Mouse (Mus musculus) ovary, postnatal 10 days (tissue): ENCODE measurements at regions not wholly inside any gene's neighbourhood (a gene's known extent, or its start where the extent isn't known, plus 50 kb on each side); places are given as distances from the start of the nearest gene placed in this dataset.
"Not testable (repeated sequence)": the region's sequence is repeated elsewhere in the genome, so short reads cannot be mapped to it uniquely, and the experiment has no call there.

Source experiments
- DNase-seq: peaks from one replicate; pipeline ENCODE4 v3.0.0; 2022; ENCODE audit warnings: low spot score

DNA sequence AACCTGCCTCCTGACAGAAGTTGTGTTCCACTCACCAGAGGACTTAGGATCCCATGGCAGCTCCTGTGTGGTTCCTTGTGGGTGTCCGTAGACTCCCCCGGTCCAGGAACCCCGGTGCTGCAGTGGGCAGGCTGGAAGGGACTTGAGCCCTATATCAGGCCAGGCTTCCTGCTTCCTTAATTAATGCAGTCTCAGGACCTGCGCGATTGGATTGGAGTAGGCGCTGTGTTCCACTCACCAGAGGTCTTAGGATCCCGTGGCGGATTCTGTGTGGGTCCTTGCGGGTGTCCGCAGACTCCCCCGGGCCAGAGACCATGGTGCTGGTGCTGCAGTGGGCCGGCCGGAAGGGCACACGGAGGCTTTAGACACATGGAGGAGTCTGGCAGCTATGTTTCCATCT is 288.7 kb downstream of the Fut8 start:
- DNase-seq = not testable (repeated sequence)

DNA sequence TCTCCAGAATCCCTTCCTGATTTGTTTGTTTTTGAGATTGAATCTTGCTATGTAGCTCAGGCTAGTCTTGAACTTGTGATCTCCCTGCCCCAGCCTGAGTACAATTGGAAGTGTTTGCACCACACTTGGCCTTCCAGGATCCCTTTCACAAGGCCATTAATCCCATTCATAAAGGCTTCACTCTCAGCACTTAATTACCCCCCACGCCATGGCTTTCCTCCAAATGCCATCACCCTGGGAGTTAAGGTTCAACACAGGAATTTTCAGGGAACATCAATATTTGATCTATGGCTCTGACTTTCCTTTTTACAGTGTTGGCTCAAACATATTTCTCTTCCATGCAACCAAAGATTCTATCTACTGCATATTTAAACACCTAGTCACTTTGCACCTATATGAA is 289.6 kb downstream of the Fut8 start:
- DNase-seq = no peak

DNA sequence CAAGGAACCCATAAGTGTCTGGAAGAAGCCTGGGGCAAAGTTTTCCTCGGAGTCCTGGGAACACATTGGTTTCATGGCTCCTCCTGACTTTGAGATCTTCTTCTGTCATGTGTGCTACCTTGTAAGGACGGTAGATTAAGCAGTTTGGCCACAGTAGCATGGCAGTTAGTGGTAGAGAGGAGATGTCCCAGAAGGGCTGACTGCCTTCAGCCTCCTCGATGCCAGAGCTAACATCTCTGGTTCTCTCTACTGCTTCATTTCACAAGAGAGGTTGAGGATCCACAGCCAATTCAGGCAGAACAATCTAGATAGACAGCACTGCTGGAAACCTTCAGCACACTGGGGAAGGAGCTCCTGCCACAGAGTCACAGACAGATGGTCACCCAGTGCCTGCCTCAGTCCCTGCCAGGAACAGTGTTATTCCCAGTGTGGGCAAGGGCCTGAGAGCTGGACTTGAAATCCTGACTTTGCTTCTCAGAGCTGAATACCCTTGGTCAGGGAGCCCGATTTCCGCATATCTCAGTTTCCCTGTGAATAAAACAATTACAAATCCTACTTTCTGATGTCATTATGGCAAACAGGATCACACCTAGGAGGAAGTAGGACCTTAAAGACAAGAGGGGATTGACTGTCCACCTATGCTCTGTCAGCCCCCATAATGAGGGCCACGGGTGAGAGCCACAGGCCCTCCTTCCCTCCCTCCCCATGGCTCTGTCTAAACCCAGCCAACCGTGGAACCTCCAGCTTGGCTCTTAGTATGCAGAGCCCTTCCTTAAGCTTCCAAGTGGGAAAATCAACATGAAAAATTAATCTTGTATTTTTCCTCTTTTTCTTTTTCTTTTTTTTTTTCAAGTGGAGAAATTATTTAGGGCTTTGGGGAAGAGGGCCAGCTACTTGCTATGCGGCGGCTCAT is 290.3 kb downstream of the Fut8 start:
- no peak for DNase-seq

DNA sequence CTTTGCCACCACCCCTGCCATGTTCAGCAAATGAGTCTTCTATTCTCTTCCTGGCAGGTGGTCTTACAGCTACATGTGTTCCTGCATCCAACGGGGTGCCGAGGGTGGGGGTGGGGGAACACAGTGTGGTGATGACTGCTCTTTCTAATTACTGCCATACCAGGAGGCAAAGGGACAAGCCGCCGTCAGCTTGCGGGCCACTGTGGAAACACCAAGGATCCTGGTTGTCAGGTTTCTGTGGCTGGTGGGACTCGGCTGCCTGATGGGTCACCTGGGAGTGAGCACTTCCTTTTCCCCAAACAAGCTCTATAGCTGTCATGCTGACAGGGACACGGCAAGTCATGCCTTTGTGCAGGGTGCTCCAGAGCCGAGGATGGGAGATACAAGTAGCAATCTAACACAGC is 290.9 kb downstream of the Fut8 start:
- no peak for DNase-seq

DNA sequence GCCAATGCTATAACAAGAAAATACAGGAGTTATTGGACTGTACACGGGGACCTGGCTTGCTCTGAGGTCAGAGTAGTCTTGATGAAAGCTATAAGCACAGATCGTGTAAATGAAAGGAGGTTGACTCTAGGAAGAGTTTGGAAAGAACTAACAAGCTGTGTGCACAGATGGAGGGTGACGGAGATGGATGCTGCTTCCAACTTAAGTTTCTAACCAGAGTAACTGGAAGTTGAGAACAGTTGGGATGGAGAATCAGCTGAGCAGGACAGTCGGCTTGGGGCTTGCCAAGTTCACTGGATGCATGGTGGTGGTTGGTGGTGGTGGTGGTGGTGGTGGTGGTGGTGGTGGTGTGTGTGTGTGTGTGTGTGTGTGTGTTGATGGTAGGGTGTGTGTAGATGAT is 291.5 kb downstream of the Fut8 start:
- DNase-seq = no peak

DNA sequence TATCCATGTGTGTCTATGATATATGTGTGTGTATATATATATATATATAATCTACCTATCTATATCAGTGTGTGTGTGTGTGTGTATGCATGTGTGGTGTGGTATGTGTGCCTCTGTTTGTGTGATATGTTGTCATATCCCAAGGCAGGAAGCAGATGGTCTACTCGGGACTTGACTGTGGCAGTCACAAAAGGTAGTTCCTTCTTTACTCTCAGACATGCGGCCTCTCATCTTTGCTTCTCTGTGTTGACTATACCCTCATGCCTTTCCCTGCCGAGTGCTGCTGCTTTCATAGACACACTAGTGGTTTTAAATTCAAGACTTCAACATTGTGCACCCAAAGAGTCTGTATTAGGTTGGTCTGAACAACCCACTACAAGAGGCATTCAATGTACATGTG is 292.0 kb downstream of the Fut8 start:
- no peak for DNase-seq

DNA sequence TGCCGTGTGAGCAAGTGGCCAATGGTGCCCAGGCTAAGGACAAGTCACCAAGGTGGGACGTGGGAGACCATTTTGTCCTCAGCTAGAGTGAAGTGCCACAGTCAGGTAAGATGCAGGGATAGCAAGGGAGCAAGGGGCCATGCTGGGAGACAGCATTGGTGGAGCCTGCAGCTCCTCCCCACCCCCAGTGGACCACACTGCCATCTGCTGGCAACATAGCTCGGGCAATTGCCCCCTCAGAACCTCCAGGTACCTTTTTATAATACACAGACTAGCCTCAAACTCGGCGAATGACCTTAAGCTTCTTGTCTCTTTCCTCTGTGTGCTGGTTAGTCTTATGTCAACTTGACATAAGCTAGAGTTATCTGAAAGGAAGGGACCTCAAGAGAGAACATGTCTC is 293.4 kb downstream of the Fut8 start:
- no peak for DNase-seq

DNA sequence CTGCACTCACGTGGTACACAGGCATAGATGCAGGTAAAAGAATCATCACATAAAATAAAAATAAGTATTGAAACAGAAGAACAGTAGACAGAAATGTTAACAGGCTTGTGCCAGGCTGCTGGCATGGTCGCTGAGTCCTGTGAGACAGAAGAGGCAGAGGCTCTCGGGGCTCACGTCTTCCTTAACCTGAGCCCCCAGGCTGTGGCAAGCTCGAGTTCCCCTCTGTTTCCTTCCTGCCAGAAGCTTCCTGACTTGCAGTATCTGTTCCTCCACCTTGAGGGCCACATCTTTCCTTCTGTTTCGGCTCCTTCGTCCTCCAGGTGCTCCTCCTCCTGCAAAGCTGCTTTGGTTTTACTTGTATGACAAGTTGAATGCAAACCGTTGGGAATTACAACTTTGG is 294.6 kb downstream of the Fut8 start:
- no peak for DNase-seq

DNA sequence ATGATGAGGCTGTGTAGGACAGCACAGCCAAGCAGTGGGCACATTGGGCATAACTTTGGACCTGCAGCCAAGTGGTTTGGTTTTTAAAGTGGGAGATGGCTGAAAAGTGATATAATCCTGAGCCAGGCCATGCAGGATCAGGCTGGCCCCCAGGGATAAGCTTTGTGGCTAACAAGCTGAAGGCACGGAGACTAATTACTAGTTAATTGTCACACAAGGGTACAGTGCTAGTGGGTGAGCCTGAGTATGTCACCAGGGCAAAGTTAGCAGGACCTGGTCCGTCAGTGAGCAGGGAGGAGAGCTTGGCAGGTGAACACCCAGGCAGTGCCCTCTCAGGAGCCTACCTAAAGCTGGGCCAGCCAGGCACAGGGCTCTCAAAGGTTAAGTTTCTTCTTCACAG is 295.7 kb downstream of the Fut8 start:
- no peak for DNase-seq

DNA sequence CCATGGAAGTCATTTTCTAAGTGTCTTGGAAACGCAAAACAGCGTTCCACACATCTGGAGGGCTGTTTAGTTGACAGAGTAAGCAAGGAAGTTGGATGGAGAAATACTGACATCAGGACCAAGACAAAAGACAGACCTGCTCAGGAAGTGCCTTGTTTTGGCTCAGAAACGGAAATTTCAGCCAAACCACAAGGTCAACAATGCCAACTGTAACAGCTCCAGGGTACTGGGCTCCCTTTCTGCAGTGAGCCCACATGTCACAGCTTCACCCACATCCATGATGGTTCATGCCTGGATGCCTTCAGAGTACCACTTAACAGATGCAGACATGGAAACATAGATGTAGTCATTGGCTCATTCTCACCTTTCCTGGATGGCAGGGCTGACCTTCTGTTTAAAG is 296.2 kb downstream of the Fut8 start:
- DNase-seq = no peak

DNA sequence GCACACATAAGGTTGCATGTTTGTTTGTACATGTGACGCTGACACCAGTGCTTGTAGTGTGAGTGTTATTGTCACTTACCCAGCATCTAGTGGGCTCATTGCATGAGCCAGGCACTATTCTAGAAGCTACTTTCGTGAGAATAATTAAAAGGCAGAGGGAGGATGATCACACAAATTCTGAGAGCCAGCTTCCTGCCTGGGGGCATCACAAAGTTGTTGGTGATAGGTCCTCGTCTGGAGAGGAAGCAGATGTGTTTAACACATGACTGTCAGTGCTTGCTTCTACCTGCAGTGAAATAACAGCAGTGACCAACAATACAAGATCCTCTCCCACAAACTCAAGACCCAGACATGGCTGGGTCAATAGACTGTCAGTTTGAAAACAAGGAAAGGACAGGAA is 297.2 kb downstream of the Fut8 start:
- no peak for DNase-seq

DNA sequence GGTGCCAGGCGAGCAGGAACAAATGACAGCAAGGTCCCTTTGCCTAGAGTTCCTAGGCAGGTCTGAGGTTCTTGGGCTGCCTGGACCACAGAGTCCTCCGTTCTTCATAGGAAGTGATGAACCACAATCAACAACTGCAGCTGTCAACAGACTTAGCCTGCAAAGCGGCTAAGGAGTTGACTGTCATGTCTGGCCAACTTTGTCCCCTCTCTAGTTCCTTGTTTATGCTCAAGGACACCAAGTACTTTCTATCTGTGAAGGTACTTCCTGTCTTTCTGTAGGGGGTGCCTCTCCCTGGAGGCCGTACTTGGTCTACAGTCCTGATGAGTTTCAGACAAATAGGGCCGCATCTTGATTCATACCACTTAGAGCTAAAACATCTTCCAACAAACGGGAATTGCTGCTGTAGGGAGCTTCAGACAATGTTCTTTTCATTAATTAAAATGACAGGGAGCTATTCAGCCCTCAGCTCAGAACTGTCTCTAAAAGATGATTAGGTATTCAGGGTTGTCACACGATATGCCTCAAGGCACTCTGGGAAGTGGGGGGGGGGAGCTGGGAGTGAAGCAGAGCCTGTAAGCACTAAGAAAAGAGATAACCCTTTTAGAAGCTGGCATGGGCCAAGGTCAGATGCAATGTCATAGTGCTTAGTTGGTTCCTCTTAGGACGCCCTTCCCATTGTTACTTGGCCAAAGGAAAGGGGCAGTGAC is 299.4 kb downstream of the Fut8 start:
- no peak for DNase-seq

DNA sequence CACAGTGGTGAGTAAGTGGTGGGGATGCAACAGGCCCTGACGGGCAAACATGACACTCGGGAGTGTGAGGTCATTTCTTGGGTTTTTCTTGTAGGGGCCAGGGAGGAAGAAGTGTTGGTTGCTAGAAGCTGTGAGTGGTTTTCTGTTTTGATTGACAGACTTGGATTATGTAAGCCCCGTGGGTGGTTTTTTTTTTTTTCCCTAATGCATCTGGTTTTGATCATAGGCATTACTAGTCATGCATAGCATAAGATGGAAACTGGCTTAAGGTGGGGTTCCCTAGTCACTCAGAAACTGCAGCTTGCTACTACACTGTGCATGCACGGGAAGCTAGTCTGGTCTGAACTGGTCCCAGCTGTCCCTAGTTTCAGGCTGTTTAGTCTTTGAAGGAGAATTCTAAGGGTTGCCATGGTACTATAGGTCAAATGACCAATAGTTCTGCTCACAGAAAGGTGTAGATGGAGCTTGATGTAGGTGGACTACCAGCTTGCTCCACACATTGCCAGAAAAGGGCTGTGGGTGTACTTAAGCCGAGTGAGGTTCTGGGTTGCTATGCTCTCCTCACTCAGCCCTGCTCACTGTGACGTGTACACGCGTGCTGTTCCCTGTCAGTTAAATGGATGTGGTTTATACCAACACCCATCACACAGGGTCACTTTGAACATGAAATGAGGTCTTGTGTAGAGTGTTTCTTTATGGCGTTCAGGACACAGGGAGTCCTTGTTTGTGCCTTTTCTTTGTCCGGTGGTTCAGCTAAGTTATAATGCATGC is 301.9 kb downstream of the Fut8 start:
- no peak for DNase-seq

DNA sequence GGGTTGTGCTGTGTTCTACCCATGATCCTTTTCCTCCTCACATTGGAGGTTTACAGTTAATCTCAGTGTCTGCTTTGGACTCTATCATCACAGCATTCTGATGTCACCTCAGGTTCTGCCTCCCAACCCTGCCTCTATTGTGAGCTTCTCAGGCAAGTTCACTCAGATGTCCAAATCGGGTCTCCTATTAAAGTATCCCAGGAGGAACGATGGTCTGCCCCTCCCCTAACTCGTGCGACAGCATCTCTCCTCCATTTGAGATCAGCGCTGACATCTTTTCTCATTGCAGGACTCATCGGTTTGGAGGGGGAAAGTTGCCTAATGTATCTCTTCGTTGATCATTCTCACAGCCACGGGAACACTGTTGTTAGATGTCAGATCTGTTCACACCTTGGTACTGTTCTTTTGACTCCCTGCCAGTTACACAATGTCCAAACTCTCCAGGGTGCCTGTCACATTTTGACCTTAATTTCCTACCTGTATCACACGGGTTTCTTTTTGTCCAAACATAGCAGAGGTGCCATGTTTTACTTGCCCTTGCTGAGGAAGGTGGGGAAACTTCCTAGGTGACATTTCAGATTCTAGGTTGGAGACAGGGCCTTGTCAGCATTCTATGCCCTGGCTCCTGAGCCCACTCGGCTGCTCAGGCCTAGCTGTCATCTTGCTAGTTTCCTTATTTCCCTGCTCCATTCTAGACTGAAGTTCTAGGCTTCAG is 303.3 kb downstream of the Fut8 start:
- DNase-seq = no peak

DNA sequence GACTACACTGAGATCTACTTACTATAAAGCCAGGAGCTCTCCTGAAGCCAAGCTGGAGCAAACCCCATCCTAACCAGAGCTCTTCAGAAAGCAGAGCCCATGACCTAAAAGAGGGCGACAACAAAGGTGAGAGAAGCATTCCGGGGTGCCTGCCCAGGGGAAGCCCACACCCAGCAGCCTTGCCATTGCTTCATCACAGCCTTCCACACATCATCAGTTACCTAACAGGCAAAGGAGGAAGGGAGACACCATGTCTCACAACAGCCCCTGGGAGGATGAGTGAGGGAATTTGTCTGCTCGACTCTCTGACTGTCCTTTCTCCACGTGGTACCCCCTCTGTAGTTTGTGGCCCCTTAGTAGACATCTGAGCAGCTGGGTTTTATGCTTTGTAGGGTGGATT is 303.9 kb downstream of the Fut8 start:
- no peak for DNase-seq

DNA sequence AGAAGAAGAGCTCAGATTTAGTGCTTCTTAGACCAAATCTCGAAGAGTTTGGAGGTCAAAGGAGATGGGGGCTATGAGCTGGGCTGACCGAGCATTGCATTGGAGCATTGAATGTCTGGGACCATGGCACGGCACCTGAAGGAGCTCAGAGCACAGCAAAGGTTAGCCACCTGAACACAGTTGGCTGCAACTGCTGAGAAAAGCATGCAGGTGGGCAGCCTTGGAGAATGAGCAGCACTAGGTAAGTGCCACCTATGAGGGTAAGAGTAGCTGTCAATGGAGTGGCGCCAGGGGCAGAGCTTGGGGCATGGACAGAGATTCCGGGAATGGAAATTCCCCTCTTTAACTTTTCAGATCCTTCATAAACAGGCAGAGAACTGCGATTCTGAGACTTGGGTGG is 305.7 kb downstream of the Fut8 start:
- no peak for DNase-seq

DNA sequence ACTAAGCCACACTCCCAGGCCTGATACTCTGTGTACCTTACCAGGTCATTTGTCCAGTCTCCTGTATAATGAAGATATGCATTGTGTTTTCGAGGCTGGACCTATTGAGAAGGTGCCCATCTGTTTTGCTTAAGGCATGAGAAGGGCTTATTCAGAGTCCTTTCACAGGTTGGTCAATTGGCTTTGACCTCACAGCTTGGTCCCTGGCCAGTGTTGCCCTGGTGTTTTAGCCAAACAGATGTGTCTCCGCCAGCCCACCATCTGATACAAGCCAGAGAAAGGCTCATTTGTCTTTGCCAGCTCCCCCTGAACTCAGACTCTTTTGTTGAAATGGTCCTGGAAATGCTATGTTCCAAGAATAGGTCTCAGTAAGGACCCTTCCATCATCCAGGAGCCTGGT is 308.2 kb downstream of the Fut8 start:
- no peak for DNase-seq

DNA sequence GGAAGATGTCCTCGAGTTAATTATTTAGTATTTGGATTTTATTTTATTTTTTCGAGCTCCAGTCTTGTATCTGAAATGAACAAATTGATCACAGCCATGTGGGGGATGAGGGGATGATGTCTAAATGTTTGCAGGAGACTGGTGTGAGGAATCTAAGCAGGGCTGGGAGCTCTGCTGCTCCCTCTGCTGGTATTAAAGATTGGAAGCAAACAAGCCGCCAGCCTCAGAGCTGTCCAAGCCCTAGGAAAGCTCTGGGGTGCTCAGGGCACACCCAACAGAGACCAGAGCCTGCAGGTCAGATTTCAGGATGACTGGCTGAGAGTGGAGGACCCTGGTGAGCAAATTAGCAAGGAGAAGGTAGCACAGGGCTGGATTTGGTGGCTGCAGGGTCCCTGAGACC is 330.4 kb downstream of the Fut8 start:
- no peak for DNase-seq

DNA sequence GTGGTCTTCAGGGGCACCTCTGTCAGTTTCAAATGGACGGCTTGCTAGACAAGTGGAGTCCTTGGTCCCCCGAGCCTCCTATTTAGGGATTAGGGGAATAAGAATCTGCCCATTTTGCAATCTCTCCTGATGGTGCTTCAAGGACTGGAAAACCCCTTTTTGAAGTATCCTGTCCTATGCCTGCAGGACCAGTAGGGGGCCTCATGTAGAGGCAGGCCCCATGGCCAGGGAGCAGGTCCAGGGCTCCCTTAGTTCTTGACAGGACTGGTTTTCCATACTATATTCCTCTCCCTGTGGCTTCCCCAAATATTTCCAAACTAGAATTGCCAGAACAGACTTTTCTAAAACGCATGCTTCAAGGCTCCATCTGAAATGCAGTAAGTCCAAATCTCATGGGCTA is 332.6 kb downstream of the Fut8 start:
- no peak for DNase-seq

DNA sequence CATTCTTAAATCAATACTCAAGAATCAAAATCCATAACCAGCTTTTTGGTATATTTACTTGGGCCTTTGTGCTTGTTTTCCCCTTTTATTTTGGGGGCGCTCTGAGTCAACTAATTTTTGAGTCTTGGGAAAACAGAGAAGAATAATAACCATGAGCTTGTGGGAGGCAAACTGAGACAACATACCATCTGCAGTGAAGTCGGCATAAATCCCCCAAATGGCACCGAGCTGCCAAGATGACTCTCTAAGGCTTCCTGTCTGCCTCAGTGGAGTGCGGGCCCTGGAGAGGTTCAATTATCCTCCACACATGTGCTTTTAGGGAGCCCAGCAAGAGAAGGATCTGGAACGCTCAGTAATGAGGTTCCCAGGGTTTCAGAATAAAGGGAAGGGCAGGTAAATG is 333.1 kb downstream of the Fut8 start:
- DNase-seq = no peak

DNA sequence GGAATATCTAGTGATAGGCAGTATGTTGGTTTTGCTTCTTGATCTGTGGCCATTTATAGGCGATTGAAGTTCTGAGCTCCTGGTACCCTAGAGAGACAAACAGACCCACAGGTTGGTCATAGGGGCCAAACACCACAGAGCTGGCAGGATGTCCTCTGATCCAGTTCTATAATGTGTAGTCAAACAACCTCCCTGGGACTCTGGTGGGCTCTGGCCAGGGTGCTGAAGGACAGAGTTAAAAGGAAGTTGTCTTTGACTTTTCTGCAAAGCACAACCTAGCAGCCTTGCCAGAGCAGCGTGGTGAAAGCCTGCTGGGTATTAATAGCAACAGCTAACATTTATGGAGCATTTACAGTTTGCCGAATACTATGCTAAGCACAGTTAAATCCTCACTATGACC is 337.1 kb downstream of the Fut8 start:
- no peak for DNase-seq

DNA sequence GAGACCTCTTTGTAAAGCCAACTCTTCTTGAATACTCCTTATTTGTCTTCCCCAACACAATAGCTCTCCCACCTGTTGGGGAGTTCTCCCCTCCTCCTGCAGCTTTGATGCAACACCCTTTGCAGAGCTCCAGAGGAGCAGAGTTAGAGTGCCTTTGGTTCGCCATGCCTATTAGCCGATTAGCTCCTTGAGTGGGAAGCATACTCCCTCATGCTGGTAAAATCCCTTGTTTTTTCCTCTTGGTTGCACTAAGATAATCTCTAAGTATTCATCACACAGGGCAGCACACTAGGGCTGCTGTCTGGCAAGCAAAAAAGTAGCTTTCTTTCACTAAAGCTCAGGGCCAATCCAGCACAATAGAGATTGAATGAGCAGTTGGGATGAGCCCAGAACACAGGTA is 350.4 kb downstream of the Fut8 start:
- no peak for DNase-seq
